Mouse (Mus musculus): ENCODE results near the gene Fignl2. TPM values are rescaled to one million over a fixed set of nuclear protein-coding genes. Genes with fewer than 3 reads are reported as not detected.

Gene Fignl2
- polyA plus RNA-seq, 1 experiment from 2014 or later: 0.25 TPM

DNA sequence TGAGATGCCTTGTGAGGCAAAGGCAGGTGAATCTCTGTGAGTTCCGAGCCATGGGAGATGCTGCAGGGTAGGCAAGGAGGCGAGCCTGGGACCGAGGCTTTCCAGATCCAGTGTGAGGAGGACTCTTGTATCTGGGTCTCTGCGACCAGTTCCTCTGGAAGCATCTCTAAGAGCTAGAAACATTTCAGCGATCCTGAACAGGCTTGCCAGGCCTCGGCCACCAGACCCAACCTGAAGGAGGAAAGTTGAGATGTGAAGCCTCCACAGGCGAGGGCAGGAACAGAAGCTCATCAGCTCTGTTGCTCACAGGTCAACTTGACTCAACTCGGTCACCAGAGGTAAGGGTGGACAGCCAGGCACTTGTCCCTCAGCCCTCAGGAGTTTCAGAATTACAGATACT, 13.2 kb upstream of the Fignl2 start:
- ATAC-seq: no peak
- no peaks in the 10 kb centered on the region for H3K36me3 ChIP-seq
- no peak overlapping the region for H3K4me2 ChIP-seq
- WGBS (ENCODE audit: insufficient replicate concordance): 63% methylated on average over 8 of the region's 8 CpGs
- H3K27me3 ChIP-seq (replicated peaks): peaks cover 5% of the 10 kb centered on the region
- H3K4me1 ChIP-seq: peaks cover 11% of the 10 kb centered on the region
- no peak overlapping the region for H3K4me3 ChIP-seq
- H3K27ac ChIP-seq: no peak overlapping the region
- no peaks in the 10 kb centered on the region for H3K9me3 ChIP-seq (replicated peaks)
- H3K9ac ChIP-seq: no peak overlapping the region

DNA sequence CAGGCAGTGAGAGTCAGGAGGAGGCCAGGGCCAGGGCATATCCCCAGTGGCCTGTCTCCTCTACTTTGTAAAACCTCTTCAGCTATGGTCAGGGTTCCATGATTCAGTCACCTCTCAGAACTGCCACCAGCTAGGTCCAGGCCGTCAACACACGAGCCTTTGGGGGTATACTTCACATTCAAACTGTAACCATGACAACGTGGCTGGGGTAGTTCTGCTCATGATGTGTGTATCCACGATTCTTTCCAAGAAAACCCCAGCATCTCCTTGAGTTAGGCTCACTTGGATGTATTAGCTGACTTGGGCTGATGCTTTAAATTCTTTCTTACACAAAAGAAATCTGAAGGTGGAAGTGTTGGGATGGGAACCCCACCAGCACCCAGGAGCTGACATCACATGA, 9.9 kb upstream of the Fignl2 start:
- no peak overlapping the region for H3K9ac ChIP-seq
- WGBS (ENCODE audit: insufficient replicate concordance): 47% methylated on average over 4 of the region's 4 CpGs
- no peak overlapping the region for H3K4me3 ChIP-seq
- peaks cover 6% of the 10 kb centered on the region; the same call in 1 of the 2 replicates for H3K4me1 ChIP-seq
- H3K4me2 ChIP-seq: no peak overlapping the region
- no peaks in the 10 kb centered on the region for H3K9me3 ChIP-seq (replicated peaks)
- H3K27ac ChIP-seq: no peak overlapping the region
- H3K27me3 ChIP-seq (replicated peaks): no peaks in the 10 kb centered on the region; the same call in 1 of the 2 replicates
- no peaks in the 10 kb centered on the region for H3K36me3 ChIP-seq
- no peak for ATAC-seq

DNA sequence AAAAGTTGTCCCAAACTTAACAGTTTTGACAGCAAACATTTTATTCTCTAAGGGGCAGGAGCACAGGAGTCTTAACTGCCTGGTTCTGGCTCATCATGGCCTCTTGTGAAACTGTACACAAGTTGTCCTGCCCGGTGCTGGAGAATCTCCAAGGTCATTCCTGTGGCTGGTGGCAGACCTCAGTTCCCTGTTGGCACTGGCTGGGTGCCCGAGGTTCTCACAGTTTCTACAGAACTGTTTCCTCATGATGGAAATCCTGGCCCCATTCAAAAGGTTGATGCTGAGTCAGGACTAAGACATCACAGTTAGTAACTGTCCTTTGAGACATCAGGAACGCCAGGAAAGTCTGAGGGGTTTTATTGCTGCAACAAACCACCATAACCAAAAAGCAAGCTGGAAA, 8.6 kb upstream of the Fignl2 start:
- no peak overlapping the region for H3K4me2 ChIP-seq
- 54% methylated on average over 3 of the region's 3 CpGs for WGBS (ENCODE audit: insufficient replicate concordance)
- ATAC-seq: no peak

DNA sequence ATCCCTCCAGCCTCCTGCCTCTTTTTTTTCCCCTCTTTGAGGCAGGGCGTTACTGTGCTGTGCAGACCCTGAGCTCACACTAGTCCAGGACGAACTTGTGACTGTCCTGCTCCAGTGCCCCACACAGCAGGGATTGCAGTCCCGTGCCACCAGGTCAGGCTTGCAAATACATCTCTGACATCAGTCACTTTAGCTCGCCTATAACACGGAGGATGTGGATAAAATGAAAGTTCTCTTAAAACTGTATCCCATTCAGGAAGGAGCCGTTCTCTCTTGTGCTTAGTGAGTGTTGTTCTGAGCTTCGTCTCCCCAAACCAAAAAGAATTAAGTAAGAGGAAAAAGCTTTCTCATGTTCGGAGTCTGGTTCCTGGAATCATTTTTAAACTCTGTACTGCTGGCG, 8.1 kb upstream of the Fignl2 start:
- H3K27me3 ChIP-seq (replicated peaks): peaks cover 3% of the 10 kb centered on the region
- no peak overlapping the region for H3K4me2 ChIP-seq
- no peaks in the 10 kb centered on the region for H3K9me3 ChIP-seq (replicated peaks)
- H3K4me3 ChIP-seq: no peak overlapping the region
- ATAC-seq: no peak
- H3K36me3 ChIP-seq: no peaks in the 10 kb centered on the region
- H3K4me1 ChIP-seq: peaks cover 8% of the 10 kb centered on the region; the same call in 1 of the 2 replicates
- H3K27ac ChIP-seq: no peak overlapping the region
- H3K9ac ChIP-seq: no peak overlapping the region
- 63% methylated on average over 9 of the region's 9 CpGs for WGBS (ENCODE audit: insufficient replicate concordance)

More for the DNA sequence above, 8.6 kb upstream of the Fignl2 start:
- no peaks in the 10 kb centered on the region for H3K9me3 ChIP-seq (replicated peaks)
- no peaks in the 10 kb centered on the region; the same call in 1 of the 2 replicates for H3K27me3 ChIP-seq (replicated peaks)
- no peaks in the 10 kb centered on the region for H3K36me3 ChIP-seq
- H3K9ac ChIP-seq: no peak overlapping the region
- H3K4me1 ChIP-seq: 0 out of 2 replicates have a peak, but pooled peaks cover 5% of the 10 kb centered on the region
- no peak overlapping the region for H3K27ac ChIP-seq
- H3K4me3 ChIP-seq: no peak overlapping the region

DNA sequence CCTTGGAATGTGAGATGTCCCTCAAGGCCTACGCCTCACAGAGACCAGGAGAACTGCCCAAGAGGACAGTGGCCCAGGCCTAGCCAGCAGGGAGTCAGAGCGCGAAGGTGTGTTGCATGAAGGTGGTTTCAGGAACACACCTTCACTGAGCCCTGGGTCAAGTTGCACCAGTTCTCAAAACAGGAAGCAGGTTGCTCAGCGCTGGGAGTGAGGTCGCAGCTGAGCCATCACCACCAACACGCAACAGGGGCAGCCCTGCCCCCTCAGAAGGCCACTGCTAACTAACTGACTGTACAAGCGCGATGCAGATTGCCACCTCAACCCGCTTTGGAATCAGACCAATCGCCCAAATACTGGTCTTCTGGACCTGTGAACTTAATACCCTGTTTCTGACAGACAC, 6.1 kb upstream of the Fignl2 start:
- H3K4me3 ChIP-seq: no peak overlapping the region
- H3K4me1 ChIP-seq: peaks cover 15% of the 10 kb centered on the region; the same call in 1 of the 2 replicates
- H3K27ac ChIP-seq: no peak overlapping the region
- no peak overlapping the region for H3K9ac ChIP-seq
- H3K36me3 ChIP-seq: no peaks in the 10 kb centered on the region
- H3K4me2 ChIP-seq: no peak overlapping the region
- WGBS (ENCODE audit: insufficient replicate concordance): 48% methylated on average over 10 of the region's 10 CpGs
- ATAC-seq: no peak
- no peaks in the 10 kb centered on the region for H3K9me3 ChIP-seq (replicated peaks)
- peaks cover 23% of the 10 kb centered on the region for H3K27me3 ChIP-seq (replicated peaks)

DNA sequence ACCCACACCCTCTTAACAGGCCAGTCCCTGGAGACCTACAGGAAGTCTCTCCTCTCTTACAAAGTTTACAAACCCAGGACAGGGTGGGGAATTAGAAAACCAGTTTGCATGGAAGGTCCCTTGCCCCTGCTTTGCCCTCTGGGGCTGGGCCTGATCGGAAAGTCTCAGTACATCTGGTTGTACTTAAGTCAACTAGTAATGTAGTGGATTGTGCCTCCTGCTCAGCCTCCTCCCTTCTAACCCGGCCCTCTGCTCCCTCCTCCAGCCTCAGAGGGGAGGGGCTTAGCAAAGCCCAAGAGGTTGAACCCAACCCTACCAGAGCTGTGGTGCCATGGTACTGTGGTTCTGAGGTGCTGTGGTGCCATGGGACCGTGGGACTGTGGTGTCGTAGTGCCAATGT, 3.9 kb upstream of the Fignl2 start:
- no peak for ATAC-seq
- H3K9me3 ChIP-seq (replicated peaks): no peaks in the 10 kb centered on the region
- H3K4me2 ChIP-seq: no peak overlapping the region
- no peak overlapping the region for H3K9ac ChIP-seq
- H3K36me3 ChIP-seq: no peaks in the 10 kb centered on the region
- 52% methylated on average over 4 of the region's 4 CpGs for WGBS (ENCODE audit: insufficient replicate concordance)
- H3K27me3 ChIP-seq (replicated peaks): peaks cover 45% of the 10 kb centered on the region
- peaks cover 29% of the 10 kb centered on the region; the same call in 1 of the 2 replicates for H3K4me1 ChIP-seq
- no peak overlapping the region for H3K4me3 ChIP-seq
- no peak overlapping the region for H3K27ac ChIP-seq

DNA sequence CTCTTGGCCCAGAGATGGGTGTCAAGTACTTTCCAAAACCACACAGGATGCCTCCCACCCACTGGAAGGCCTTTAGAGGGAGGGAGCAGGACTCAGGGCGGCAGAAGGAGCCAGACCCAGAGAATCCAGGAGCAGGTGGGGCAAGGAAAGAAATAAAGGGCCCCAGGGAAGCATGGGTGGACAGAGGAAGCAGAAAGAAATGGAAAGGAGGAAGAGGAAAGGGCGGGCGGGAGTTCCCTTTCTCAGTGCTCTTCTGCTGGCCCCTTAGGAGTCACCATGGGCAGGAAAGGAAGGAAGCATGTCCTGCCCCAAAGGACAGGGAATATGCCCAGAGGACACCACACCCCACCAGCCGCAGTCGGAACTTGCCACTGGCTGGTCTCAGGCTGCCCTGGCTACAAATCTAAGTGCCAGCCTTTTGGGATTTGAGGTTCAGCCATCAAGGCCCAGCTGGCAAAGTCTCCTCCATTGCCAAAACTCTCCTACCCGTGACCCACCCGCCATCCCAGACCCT, 2.7 kb upstream of the Fignl2 start:
- 45% methylated on average over 7 of the region's 7 CpGs for WGBS (ENCODE audit: insufficient replicate concordance)
- no peak overlapping the region for H3K9ac ChIP-seq
- peak overlapping the region; percentile 37; the same call in 1 of the 2 replicates for H3K27ac ChIP-seq
- ATAC-seq: no peak
- peaks cover 37% of the 10 kb centered on the region for H3K4me1 ChIP-seq
- H3K36me3 ChIP-seq: no peaks in the 10 kb centered on the region
- H3K4me2 ChIP-seq: no peak overlapping the region
- H3K27me3 ChIP-seq (replicated peaks): peaks cover 57% of the 10 kb centered on the region
- no peaks in the 10 kb centered on the region for H3K9me3 ChIP-seq (replicated peaks)
- no peak overlapping the region for H3K4me3 ChIP-seq

DNA sequence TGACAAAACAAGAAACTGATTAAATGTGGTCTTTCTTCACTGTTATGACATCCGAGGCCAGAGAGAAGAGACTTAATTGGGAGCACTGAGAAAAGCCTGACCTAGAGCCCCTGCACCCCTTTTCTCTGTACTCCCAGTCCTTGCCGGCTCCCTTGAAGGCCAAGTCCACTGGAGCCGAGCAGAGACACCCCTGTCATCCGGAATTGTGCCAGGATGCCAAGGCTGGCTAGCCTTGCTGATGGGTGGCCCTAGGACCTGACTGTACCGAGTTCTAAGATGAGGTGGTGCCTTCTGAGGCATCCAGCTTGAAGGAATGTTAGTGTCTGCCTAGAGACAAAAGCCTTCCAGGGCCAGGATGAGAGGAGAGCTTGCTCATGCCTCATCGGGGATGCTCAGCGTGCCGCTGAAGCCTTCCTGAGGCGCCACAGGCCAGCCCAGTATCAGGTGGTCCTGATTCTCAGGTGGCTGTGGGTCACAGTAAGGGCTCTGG, 1.7 kb upstream of the Fignl2 start:
- H3K9ac ChIP-seq: no peak overlapping the region
- no peak for ATAC-seq
- H3K36me3 ChIP-seq: no peaks in the 10 kb centered on the region
- peaks cover 67% of the 10 kb centered on the region for H3K27me3 ChIP-seq (replicated peaks)
- H3K9me3 ChIP-seq (replicated peaks): no peaks in the 10 kb centered on the region
- H3K4me1 ChIP-seq: peaks cover 37% of the 10 kb centered on the region
- H3K4me2 ChIP-seq: no peak overlapping the region
- no peak overlapping the region for H3K4me3 ChIP-seq
- H3K27ac ChIP-seq: no peak overlapping the region
- 66% methylated on average over 9 of the region's 9 CpGs for WGBS (ENCODE audit: insufficient replicate concordance)

DNA sequence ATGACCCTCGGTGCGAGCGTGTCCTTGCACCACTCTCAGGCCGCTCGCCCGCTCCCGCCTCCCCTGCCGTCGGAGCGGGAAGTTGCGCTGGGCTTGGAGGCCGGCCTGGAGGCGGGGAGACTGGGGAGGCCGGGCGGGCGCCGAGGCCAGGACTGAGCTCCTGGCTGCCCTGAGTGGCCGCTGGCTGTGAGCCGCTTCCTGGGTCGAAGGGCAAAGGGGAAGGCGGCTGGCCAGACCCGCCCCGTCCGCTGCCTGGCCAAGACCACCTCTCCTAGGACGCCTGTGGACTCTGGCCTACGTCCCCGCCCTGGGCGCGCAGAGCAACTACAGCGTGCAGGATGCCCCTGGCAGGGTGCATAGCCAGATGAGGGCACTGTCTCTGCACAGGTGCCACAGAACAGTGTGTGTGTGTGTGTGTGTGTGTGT, 377 bp upstream of the Fignl2 start:
- Histone ChIP-seq H3K4me3 (peak overlapping the region; percentile 59), H3K27me3 (replicated peaks) (peaks cover 74% of the 10 kb centered on the region), H3K4me2 (peak overlapping the region; percentile 65), H3K9ac (peak overlapping the region; percentile 66; the same call in 1 of the 2 replicates), H3K4me1 (peaks cover 37% of the 10 kb centered on the region), H3K27ac (peak overlapping the region; percentile 82), H3K9me3 (replicated peaks) (no peaks in the 10 kb centered on the region), H3K36me3 (no peaks in the 10 kb centered on the region)
- 3% methylated on average over 30 of the region's 30 CpGs for WGBS (ENCODE audit: insufficient replicate concordance)
- peak; percentile 72 for ATAC-seq

DNA sequence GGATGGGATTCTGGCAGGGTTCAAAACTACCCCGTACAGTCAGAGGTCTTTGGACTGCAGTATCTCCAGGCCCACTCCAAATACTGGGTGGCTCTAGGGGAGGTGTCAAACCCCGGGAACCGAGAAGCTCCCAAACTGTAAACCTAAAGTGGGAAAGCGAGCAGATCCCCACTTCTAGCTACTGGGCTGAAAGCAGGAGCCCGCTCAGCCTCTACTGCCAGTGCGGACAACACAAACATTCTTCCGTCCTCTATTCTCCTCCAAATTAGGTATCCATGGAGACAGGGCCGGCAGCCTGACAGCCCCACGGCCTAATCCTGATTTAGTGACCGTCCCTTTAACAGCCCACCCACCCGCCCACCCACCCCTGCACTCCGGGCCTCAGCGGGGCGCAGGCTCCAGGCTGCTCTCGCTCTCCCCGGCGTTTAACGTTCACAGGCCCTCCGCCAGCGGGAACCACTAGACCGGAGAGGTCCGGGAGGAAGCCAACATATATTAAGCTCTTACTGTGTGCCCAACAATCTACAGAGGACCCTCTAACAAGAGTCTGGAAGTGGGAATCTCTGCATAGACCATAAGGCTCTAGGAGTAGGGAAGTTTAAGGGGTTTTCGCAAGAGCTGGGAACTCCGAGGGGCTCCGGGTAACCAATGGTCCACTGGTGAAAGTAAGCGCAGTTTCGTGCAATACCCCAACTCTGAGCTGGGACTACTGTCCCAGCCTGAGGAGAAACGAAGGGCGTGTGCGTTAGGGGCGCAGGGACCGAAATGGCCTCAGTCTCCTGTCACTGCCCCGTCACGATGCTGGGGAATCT, 1.2 kb downstream of the Fignl2 start:
- peak overlapping the region; percentile 59 for H3K4me3 ChIP-seq
- peaks cover 38% of the 10 kb centered on the region for H3K4me1 ChIP-seq
- ATAC-seq: no peak
- no peaks in the 10 kb centered on the region for H3K36me3 ChIP-seq
- 6% methylated on average over 34 of the region's 34 CpGs for WGBS (ENCODE audit: insufficient replicate concordance)
- H3K4me2 ChIP-seq: peak overlapping the region; percentile 65
- no peaks in the 10 kb centered on the region for H3K9me3 ChIP-seq (replicated peaks)
- peak overlapping the region; percentile 66; the same call in 1 of the 2 replicates for H3K9ac ChIP-seq
- H3K27ac ChIP-seq: no peak overlapping the region
- H3K27me3 ChIP-seq (replicated peaks): peaks cover 82% of the 10 kb centered on the region

DNA sequence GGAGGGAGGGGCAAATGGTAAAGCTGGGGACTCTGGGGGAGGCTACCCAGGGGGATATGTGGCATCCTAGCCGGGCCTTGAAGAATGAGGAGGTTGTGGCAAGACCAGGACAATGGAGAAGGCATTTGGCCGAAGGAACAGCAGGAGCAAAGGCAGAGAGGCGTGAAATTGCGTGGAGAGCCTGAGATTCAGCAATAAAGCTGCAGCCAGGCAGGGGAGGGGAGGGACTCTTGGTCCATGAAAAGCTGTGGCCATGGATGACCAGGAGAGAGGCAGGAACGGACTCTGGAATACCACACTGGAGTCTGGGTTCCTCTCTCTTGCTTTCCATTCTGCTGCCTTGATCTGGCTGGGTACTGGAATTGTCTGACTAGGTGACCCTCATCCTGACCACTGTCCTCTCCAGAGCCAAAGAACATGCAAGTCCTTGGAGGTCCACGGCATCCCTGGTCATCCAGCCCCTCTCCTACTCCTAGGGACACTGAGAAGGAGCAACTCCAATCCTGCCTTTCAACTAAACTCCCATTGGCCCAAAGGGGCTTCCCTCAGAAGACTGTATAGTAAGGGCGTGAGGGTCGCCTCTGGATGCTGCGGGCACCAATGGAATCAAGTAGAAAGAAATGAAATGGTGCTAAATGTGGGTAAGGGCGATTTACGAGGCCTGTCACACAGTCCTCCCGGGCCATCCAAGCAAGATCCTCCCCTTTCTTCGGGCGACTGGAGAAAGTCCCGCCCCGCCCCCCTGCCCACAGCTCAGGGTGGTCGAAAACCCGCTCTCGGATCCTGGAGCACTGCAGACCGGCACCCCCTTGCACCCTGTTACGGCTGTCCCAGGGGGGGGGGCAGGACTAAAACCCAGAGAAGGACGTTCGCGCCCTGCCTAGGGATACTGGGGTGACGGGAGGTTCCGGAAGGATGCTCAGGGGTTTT, 2.0 kb downstream of the Fignl2 start:
- 23% methylated on average over 26 of the region's 26 CpGs for WGBS (ENCODE audit: insufficient replicate concordance)
- Histone ChIP-seq H3K27me3 (replicated peaks) (peaks cover 77% of the 10 kb centered on the region), H3K36me3 (no peaks in the 10 kb centered on the region), H3K4me2 (peak overlapping the region; percentile 65), H3K4me3 (0 out of 2 replicates have a peak overlapping the region, but pooled peaks have one; percentile 59), H3K4me1 (peaks cover 33% of the 10 kb centered on the region), H3K9ac (no peak overlapping the region), H3K27ac (no peak overlapping the region), H3K9me3 (replicated peaks) (no peaks in the 10 kb centered on the region)
- no peak for ATAC-seq
